Mouse (Mus musculus): ENCODE measurements at regions not wholly inside any gene's neighbourhood (a gene's known extent, or its start where the extent isn't known, plus 50 kb on each side); places are given as distances from the start of the nearest gene placed in this dataset.

- H3K4me3 ChIP-seq (replicated peaks): no peak overlapping the region
- no peak overlapping the region for H3K9ac ChIP-seq (replicated peaks)
- 77% methylated on average over 2 of the region's 2 CpGs for WGBS
- no peak overlapping the region for H3K27ac ChIP-seq
- no peaks in the 10 kb centered on the region for H3K36me3 ChIP-seq
- no peaks in the 10 kb centered on the region for H3K4me1 ChIP-seq (replicated peaks)
- H3K9me3 ChIP-seq: no peaks in the 10 kb centered on the region
- ATAC-seq: no peak
- no peak overlapping the region for H3K4me2 ChIP-seq (replicated peaks)
- no peaks in the 10 kb centered on the region for H3K27me3 ChIP-seq
Measured at GRCm38 (mm10) chr4:34403061-34403460, 147.7 kb upstream of the Akirin2 start.

GRCm38 (mm10) chr4:34407181-34407580, 143.6 kb upstream of the Akirin2 start:
- Histone ChIP-seq H3K27me3 (no peaks in the 10 kb centered on the region), H3K4me3 (replicated peaks) (no peak overlapping the region), H3K9ac (replicated peaks) (no peak overlapping the region), H3K4me1 (replicated peaks) (no peaks in the 10 kb centered on the region), H3K9me3 (no peaks in the 10 kb centered on the region), H3K36me3 (no peaks in the 10 kb centered on the region), H3K27ac (no peak overlapping the region), H3K4me2 (replicated peaks) (no peak overlapping the region)
- 94% methylated on average over 3 of the region's 3 CpGs for whole genome bisulfite sequencing
- ATAC-seq: no peak

DNA sequence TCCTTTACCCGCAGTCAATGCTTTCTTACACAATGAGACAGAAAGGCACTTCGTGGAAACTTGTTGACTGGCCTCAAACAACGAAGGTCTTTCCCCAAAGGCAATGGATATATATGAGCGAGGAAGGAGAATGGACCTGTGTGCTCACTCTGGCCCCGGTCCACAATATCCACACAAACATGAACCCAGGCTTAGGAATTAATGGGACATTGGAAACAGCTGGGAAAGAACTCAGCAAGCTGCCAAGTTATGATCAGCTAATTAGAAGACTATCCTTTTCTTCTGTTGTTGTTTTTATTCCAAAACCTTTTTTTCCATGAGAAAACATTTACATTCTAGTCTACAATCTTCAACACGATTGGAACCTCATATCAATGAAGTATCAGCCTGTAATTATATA, 129.8 kb upstream of the Akirin2 start:
- Histone ChIP-seq H3K36me3 (no peaks in the 10 kb centered on the region), H3K4me3 (replicated peaks) (no peak overlapping the region), H3K27ac (no peak overlapping the region), H3K4me2 (replicated peaks) (no peak overlapping the region), H3K4me1 (replicated peaks) (no peaks in the 10 kb centered on the region), H3K9ac (replicated peaks) (no peak overlapping the region), H3K27me3 (no peaks in the 10 kb centered on the region), H3K9me3 (no peaks in the 10 kb centered on the region)
- WGBS: 88% methylated on average over 6 of the region's 6 CpGs
- ATAC-seq: no peak

DNA sequence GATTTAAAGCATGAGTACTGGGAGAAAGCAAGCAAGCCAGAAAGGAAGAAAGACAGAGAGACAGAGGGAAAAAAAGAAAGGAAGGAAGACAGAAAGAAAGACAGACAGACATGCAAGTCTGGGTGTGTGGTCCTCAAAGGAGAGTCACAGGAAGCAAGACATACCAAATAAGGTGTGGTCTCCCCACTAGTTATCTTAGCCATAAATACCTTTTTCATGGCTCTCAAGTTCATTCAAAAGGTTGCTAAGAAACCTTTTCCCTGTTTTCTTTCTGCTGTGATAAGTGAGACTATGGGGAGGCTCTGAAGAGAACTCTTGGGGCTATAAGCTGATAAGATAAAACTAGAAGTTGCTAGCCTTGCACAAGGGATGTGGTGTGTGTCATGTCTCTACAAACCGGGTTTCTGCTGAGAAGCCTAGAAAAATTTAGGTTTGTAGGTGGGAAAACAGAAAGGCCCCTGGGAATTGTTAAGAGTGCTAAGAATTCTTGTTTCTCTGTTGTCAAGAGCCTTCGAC, 126.5 kb upstream of the Akirin2 start:
- Histone ChIP-seq H3K36me3 (no peaks in the 10 kb centered on the region), H3K9ac (replicated peaks) (no peak overlapping the region), H3K9me3 (no peaks in the 10 kb centered on the region), H3K4me3 (replicated peaks) (no peak overlapping the region), H3K4me1 (replicated peaks) (no peaks in the 10 kb centered on the region), H3K4me2 (replicated peaks) (no peak overlapping the region), H3K27me3 (no peaks in the 10 kb centered on the region), H3K27ac (no peak overlapping the region)
- WGBS: 79% methylated on average over 2 of the region's 2 CpGs
- ATAC-seq: no peak

- no peak overlapping the region for H3K27ac ChIP-seq
- ATAC-seq: no peak
- H3K9me3 ChIP-seq: no peaks in the 10 kb centered on the region
- H3K9ac ChIP-seq (replicated peaks): no peak overlapping the region
- H3K4me1 ChIP-seq (replicated peaks): no peaks in the 10 kb centered on the region
- no peak overlapping the region for H3K4me3 ChIP-seq (replicated peaks)
- WGBS: 67% methylated on average over 4 of the region's 4 CpGs
- H3K27me3 ChIP-seq: no peaks in the 10 kb centered on the region
- H3K36me3 ChIP-seq: no peaks in the 10 kb centered on the region
- H3K4me2 ChIP-seq (replicated peaks): no peak overlapping the region
Measured at GRCm38 (mm10) chr4:34429003-34429402, 121.7 kb upstream of the Akirin2 start.

- Histone ChIP-seq H3K36me3 (no peaks in the 10 kb centered on the region), H3K9me3 (no peaks in the 10 kb centered on the region), H3K4me1 (replicated peaks) (no peaks in the 10 kb centered on the region), H3K27ac (no peak overlapping the region), H3K4me3 (replicated peaks) (no peak overlapping the region), H3K4me2 (replicated peaks) (no peak overlapping the region), H3K27me3 (no peaks in the 10 kb centered on the region), H3K9ac (replicated peaks) (no peak overlapping the region)
- ATAC-seq: no peak
- WGBS: 79% methylated on average over 22 of the region's 22 CpGs
Measured at GRCm38 (mm10) chr4:34429456-34430235, 121.1 kb upstream of the Akirin2 start.

GRCm38 (mm10) chr4:34437316-34437715, 113.4 kb upstream of the Akirin2 start:
- no peak for ATAC-seq
- Histone ChIP-seq H3K4me3 (replicated peaks) (no peak overlapping the region), H3K4me2 (replicated peaks) (no peak overlapping the region), H3K4me1 (replicated peaks) (no peaks in the 10 kb centered on the region), H3K27me3 (no peaks in the 10 kb centered on the region), H3K27ac (no peak overlapping the region), H3K36me3 (no peaks in the 10 kb centered on the region), H3K9ac (replicated peaks) (no peak overlapping the region), H3K9me3 (no peaks in the 10 kb centered on the region)
- 84% methylated on average over 3 of the region's 3 CpGs for WGBS

DNA sequence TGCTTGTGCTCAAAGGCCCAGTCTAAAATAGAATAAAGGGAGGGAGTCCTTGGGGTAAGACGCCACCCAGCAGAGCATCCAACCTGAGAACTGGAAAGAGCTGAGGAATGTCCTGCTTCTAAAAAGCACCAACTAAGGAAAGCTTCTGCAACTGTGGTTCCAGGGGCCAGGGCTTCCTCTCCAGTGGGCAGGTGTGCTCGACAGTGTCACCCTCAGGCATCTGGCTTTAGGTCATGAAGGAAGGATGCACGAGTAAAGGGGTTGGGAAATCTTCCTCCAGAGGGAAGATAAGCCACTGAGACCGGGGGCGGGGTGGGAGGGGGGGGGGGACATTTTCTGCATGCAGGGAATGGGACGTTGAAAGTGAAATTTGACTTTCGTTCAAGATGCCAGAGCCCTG, 101.2 kb upstream of the Akirin2 start:
- H3K36me3 ChIP-seq: no peaks in the 10 kb centered on the region
- no peak overlapping the region for H3K9ac ChIP-seq (replicated peaks)
- 79% methylated on average over 7 of the region's 7 CpGs for WGBS
- no peak for ATAC-seq
- no peaks in the 10 kb centered on the region for H3K4me1 ChIP-seq (replicated peaks)
- no peak overlapping the region for H3K4me2 ChIP-seq (replicated peaks)
- no peaks in the 10 kb centered on the region for H3K27me3 ChIP-seq
- H3K27ac ChIP-seq: no peak overlapping the region
- no peaks in the 10 kb centered on the region for H3K9me3 ChIP-seq
- H3K4me3 ChIP-seq (replicated peaks): no peak overlapping the region

GRCm38 (mm10) chr4:34462591-34462990, 88.1 kb upstream of the Akirin2 start:
- no peaks in the 10 kb centered on the region for H3K27me3 ChIP-seq
- H3K9ac ChIP-seq (replicated peaks): no peak overlapping the region
- H3K9me3 ChIP-seq: no peaks in the 10 kb centered on the region
- no peaks in the 10 kb centered on the region for H3K36me3 ChIP-seq
- 89% methylated on average over 4 of the region's 4 CpGs for WGBS
- no peak overlapping the region for H3K4me3 ChIP-seq (replicated peaks)
- H3K4me1 ChIP-seq (replicated peaks): no peaks in the 10 kb centered on the region
- H3K4me2 ChIP-seq (replicated peaks): no peak overlapping the region
- no peak for ATAC-seq
- no peak overlapping the region for H3K27ac ChIP-seq

DNA sequence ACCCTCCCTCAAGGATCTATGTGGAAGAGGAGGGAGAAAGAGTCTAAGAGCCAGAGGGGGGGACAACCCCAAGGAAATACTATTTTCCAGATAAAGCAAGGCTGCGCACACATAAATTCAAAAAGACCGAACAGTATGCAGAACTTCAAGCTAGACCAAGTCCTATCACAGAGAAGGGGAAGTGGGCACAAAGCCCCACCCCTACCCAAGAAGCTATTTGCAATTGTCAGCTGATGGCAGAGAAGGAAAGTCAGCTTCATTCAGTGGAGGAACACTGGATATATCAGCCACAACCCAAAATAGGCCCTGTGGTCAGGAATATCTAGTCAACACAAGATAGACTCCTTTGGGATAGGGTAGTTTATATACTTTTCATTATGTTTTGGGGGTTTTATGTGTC, 84.9 kb upstream of the Akirin2 start:
- Histone ChIP-seq H3K36me3 (no peaks in the 10 kb centered on the region), H3K4me1 (replicated peaks) (no peaks in the 10 kb centered on the region), H3K4me3 (replicated peaks) (no peak overlapping the region), H3K27me3 (no peaks in the 10 kb centered on the region), H3K4me2 (replicated peaks) (no peak overlapping the region), H3K27ac (no peak overlapping the region), H3K9me3 (no peaks in the 10 kb centered on the region), H3K9ac (replicated peaks) (no peak overlapping the region)
- no peak for ATAC-seq
- 97% methylated on average over 2 of the region's 2 CpGs for WGBS

- WGBS: 88% methylated on average over 3 of the region's 3 CpGs
- no peaks in the 10 kb centered on the region for H3K36me3 ChIP-seq
- no peak for ATAC-seq
- no peaks in the 10 kb centered on the region for H3K4me1 ChIP-seq (replicated peaks)
- H3K9ac ChIP-seq (replicated peaks): no peak overlapping the region
- H3K9me3 ChIP-seq: no peaks in the 10 kb centered on the region
- no peaks in the 10 kb centered on the region for H3K27me3 ChIP-seq
- no peak overlapping the region for H3K4me2 ChIP-seq (replicated peaks)
- no peak overlapping the region for H3K4me3 ChIP-seq (replicated peaks)
- no peak overlapping the region for H3K27ac ChIP-seq
Measured at GRCm38 (mm10) chr4:34466309-34466708, 84.4 kb upstream of the Akirin2 start.

DNA sequence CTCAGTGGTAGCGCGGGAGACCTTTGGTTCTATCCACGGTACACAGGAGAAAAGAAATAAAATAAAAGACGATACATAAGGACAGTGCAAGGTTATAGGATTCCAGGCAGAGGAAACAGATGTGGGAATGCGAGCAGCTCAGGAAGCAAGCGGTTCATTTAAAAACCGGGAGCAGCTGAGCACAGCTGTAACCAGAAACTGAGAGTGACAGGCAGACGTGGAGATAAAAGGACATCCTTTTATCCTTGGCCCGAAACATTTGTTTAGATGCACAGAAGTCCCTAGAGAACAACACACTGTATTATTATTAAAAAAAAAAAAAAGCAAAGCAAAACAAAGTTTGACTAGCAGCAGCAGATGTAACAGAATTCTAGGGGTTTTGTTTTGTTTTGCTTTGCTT, 82.6 kb upstream of the Akirin2 start:
- Histone ChIP-seq H3K4me1 (replicated peaks) (no peaks in the 10 kb centered on the region), H3K4me2 (replicated peaks) (no peak overlapping the region), H3K36me3 (no peaks in the 10 kb centered on the region), H3K9ac (replicated peaks) (no peak overlapping the region), H3K4me3 (replicated peaks) (no peak overlapping the region), H3K9me3 (no peaks in the 10 kb centered on the region), H3K27me3 (no peaks in the 10 kb centered on the region), H3K27ac (no peak overlapping the region)
- no peak for ATAC-seq
- 73% methylated on average over 9 of the region's 9 CpGs for WGBS
